Mouse (Mus musculus) kidney, adult 2 months (tissue): Measurements from ENCODE around the gene Flt3l.

Experiments used
- CTCF ChIP-seq: fragments of 200-500 bp; conservative IDR thresholded peaks from 2 replicates; pipeline ENCODE4 v1.5.1; 2011; ENCODE audit warnings: low read depth, mild to moderate bottlenecking, control low read depth, low read length, moderate library complexity, mixed read lengths; ENCODE audit not compliant: insufficient read depth, insufficient read length
- POLR2A ChIP-seq: fragments of 200-500 bp; IDR thresholded peaks from one replicate; pipeline ENCODE4 v1.6.1; 2011; ENCODE audit warnings: low read depth, low read length, control low read depth

- no peak for TF ChIP-seq CTCF
- TF ChIP-seq POLR2A: no peak
Observed at GRCm38 (mm10) chr7:45155590-45155989, 19.4 kb upstream of the Flt3l start.
